Mouse (Mus musculus) urinary bladder, postnatal 4 days (tissue): ENCODE measurements around the gene Iltifb.
"Not testable (repeated sequence)": the region's sequence is repeated elsewhere in the genome, so short reads cannot be mapped to it uniquely, and the experiment has no call there.

Source experiments
- DNase-seq, 2 experiments: peaks; one replicate each; pipeline ENCODE4 v3.0.0; 2021 to 2022; ENCODE audit warnings: low spot score in 2 of 2

The Iltifb gene

DNA sequence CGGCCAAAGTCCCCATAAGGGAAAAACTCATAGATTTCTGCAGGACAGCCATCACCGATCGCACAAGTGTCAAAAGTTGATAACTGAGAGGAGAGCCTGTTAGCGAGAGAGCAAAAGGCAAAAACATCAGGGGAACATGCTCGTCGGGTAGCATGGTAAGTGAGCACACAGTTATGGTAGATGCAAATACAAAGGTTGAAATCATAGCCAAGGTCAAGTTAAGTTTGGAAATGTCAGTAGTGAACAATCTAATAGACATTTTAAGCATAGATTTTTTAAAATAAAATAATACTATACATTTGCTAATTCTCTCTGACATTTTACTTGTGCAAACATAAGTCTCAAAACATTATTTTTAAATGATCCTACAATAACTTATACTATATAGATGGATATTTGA is at the start of gene Iltifb:
TSS of gene Iltifb (minus strand) at position 101 of the 400 bp plus-strand sequence.
- DNase-seq = no peak

DNA sequence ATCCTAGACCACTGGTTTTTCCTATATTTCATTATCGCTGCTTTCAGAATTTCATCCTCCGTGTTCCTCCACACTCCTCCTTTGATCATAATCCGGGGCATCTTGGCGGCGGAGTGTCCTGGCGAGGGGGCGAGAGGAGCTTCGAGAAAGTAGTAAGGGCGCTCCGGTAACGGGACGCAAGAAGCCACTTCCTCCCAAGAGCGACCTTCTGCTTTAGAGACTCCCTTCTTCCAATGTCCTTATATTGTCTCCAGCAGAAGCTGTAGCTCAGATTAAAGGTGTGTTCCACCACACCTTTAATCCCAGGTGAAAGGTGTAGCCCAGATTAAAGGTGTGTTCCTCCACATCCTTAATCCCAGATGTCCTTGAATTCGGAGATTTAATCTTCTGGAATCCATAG is 48.3 kb upstream of the Iltifb start, which contains the start of gene Gm9046:
TSS of gene Gm9046 (minus strand) at position 101 of the 400 bp plus-strand sequence.
- DNase-seq = not testable (repeated sequence)

DNA sequence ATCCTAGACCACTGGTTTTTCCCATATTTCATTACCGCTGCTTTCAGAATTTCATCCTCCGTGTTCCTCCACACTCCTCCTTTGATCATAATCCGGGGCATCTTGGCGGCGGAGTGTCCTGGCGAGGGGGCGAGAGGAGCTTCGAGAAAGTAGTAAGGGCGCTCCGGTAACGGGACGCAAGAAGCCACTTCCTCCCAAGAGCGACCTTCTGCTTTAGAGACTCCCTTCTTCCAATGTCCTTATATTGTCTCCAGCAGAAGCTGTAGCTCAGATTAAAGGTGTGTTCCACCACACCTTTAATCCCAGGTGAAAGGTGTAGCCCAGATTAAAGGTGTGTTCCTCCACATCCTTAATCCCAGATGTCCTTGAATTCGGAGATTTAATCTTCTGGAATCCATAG is 42.9 kb upstream of the Iltifb start, which contains the start of gene Gm9045:
TSS of gene Gm9045 (minus strand) at position 101 of the 400 bp plus-strand sequence.
- not testable (repeated sequence) for DNase-seq

DNA sequence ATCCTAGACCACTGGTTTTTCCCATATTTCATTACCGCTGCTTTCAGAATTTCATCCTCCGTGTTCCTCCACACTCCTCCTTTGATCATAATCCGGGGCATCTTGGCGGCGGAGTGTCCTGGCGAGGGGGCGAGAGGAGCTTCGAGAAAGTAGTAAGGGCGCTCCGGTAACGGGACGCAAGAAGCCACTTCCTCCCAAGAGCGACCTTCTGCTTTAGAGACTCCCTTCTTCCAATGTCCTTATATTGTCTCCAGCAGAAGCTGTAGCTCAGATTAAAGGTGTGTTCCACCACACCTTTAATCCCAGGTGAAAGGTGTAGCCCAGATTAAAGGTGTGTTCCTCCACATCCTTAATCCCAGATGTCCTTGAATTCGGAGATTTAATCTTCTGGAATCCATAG is 37.5 kb upstream of the Iltifb start, which contains the start of gene Gm9044:
TSS of gene Gm9044 (minus strand) at position 101 of the 400 bp plus-strand sequence.
- DNase-seq = not testable (repeated sequence)

DNA sequence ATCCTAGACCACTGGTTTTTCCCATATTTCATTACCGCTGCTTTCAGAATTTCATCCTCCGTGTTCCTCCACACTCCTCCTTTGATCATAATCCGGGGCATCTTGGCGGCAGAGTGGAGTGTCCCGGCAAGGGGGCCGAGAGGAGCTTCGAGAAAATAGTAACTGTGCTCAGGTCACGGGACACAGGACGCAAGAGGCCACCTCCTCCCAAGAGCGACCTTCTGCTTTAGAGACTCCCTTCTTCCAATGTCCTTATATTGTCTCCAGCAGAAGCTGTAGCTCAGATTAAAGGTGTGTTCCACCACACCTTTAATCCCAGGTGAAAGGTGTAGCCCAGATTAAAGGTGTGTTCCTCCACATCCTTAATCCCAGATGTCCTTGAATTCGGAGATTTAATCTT is 32.0 kb upstream of the Iltifb start, which contains the start of gene Gm9040:
TSS of gene Gm9040 (minus strand) at position 101 of the 400 bp plus-strand sequence.
- not testable (repeated sequence) for DNase-seq

DNA sequence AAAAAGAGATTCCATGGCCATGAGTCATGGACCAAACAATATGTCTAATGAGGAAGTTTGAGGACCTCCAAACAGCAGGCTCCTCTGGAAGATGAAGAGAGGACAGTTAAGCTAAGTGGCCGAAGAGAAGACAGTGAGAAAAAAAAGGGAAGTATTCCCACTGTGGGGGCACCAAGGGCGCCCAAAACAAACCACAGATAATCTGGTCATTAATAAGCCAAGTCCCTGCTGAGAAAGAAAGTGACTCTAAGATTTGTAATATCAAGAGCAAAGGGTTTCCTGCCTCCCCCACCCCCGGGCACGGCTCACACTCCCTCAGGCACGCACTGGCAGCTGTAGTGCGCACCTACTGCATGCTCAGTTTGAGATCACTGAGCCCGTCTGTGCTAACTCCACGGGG is 24.2 kb upstream of the Iltifb start:
- DNase-seq = peak in 1 of 2 experiments; percentile 42

DNA sequence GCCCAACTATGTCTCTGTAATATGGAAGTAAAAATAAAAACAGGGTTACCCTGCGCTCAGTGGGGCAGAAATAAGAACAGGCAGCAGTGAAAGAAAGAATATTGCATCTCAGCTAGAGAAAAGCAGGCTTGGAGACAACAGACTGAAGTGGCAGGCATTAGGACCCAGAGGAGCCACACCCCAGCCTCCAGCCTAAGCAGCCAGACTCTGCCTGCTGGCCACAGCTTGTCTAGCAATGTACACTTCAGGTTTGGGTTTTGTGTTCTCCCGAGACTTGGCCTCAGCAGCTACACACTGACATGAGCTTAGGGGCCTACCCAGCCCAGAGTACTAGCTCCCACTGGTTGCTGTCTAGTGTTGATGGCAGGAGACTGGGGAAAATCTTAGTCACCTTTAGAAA is 7.3 kb upstream of the Iltifb start:
- DNase-seq = not testable (repeated sequence)

DNA sequence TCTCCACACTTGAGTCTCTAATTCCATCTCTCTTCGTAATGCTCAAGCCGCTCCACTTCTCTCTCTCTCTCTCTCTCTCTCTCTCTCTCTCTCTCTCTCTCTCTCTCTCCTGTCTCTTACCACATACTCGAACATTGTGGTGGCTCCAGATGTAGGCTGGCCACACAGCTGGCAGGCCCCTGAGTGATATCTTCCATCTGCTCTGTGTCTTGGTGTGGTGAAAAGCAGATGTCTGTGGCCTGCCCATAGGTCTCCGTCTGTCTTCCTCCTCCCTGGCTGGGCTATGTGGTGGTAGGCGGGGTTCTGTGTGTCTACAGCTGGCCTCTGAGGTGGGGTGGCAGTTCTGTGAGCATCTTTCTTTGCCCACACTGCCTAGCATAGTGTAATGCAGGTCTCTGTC is 11.8 kb downstream of the Iltifb start:
- not testable (repeated sequence) for DNase-seq

DNA sequence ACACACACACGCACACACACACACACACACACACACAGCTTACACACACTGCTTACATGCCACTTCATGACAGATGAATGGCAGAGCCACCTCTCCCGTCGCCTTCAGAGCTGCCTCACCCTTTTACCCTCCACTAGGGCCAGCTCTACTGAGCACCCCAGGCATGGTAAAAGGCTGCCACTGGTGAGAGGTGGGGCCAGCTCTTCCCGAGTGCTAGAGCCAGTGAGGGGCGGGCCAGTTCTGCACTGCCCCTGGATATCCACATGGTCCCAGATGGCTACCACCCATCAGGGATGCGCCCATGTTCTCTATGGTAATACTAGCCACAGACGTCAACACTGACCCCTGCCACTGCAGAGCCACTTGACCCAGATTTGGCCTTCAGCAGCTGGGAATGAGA is 12.3 kb downstream of the Iltifb start:
- DNase-seq = not testable (repeated sequence)

DNA sequence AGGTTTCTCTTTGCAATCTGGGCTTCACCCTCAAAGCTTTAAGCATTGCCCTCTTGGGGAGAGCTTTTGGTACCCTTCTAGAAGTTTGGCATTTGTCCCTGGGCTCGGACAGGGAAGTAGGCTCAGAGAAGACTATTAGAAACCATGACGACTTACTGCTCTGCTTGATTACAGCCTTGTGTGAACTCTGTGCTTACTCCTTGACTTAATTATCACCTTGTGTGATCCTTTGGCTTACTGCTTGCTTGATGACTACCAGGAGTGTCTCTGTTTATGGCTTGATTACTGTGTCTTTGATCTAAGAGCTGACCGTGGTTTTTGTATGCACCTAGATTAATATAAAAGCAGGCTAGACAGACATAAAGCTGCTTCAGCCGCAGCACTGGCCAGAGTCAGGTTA is 16.8 kb downstream of the Iltifb start:
- not testable (repeated sequence) for DNase-seq

DNA sequence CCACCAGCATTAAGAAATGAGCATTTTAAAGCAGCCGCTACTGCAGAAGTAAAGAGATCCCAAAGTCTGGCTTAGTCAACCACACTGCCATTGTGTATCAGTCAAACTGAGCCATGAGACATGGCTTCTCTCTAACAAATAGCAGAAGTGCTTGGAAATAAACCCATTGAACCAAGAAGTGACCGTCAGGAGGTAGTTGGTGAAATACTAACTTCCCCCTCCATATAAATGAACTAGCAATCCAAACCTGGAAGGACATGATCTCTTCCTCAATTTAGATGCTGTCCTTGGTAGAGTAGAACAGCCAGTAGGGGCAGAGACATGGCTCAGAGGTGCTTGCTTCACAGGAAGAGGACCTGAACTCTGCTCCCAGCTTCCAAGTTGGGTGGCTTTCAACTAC is 23.4 kb downstream of the Iltifb start:
- DNase-seq = not testable (repeated sequence)

DNA sequence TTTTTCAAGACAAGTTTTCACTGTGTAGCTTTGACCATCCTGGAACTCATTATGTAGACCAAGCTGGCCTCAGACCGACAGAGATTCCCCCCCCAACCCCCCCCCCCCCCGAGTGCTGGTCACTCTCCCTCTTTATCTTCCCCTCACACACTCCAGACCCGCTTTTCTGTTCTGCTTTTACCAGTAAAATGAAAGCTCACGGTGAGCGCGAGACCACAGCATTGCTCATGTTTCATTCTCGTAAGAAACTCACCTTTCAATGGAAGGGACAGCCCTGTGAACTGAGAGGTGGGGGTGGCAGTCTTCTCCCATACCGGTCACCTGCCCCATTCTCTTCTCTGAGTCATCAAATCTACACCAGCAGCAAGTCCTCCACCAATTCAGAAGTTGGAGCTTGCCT is 26.0 kb downstream of the Iltifb start:
- not testable (repeated sequence) for DNase-seq

DNA sequence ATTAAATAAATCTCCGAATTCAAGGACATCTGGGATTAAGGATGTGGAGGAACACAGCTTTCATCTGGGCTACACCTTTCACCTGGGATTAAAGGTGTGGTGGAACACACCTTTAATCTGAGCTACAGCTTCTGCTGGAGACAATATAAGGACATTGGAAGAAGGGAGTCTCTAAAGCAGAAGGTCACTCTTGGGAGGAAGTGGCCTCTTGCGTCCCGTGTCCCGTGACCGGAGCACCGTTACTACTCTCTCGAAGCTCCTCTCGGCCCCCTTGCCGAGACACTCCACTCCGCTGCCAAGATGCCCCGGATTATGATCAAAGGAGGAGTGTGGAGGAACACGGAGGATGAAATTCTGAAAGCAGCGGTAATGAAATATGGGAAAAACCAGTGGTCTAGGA is 36.5 kb downstream of the Iltifb start, which contains the start of gene Gm32802:
TSS of gene Gm32802 (plus strand) at position 301 of the 400 bp plus-strand sequence.
- DNase-seq = not testable (repeated sequence)

DNA sequence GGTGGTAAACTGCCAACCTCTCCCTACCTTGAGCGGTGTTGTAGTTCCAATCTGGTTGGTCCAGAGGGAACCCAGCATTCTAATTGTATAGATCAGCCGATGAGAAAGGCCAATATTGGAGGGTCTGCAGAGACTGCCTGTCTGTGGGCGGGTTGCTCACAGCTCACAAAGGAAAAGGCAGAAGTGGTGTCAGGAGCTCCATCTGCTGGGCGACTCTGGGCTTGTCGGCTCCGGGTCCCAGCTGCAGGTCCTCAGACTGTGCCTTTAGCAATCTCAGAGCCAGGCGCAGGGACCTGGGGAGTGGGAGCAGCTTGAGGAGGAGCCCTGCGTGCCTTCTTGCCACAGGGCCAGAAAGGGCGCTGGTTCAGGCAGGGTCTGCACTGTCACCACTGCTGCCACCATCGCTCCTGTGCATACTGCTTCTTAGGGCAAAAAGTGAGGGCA is 44.0 kb downstream of the Iltifb start:
- DNase-seq = peak; percentile 16 to 58

DNA sequence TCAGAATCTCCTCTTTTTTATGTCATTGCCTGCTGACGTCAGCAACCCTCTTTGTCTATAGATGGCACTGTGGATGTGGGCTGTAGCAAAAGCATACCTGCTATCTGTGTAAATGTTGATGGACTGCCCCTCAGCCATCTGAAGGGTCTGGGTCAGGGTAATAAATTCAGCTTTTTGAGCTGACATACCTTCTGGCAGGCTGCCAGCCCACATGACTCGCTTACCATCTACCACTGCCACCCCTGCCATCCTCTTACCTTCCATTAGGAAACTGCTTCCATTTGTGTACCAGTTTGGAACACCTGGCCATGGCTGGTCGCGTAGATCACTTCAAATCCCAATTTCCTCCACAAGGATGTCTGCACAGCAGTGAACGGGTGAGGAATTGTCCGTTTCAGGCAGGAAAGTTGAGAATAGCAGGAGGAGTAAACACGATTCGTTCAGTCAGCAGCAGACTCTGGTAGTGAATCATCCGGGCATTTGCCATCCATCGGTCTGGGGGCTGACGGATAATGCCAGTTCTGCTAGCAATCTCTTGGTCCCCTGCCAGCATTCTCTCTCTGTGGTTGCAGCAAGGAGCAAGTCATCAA is 45.7 kb downstream of the Iltifb start:
- DNase-seq = peak in 1 of 2 experiments; percentile 55

DNA sequence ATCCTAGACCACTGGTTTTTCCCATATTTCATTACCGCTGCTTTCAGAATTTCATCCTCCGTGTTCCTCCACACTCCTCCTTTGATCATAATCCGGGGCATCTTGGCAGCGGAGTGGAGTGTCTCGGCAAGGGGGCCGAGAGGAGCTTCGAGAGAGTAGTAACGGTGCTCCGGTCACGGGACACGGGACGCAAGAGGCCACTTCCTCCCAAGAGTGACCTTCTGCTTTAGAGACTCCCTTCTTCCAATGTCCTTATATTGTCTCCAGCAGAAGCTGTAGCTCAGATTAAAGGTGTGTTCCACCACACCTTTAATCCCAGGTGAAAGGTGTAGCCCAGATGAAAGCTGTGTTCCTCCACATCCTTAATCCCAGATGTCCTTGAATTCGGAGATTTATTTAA is 54.2 kb downstream of the Iltifb start, which contains the start of gene Gm32717:
TSS of gene Gm32717 (minus strand) at position 101 of the 400 bp plus-strand sequence.
- DNase-seq = not testable (repeated sequence)
